Mouse (Mus musculus): ENCODE measurements at regions not wholly inside any gene's neighbourhood (a gene's known extent, or its start where the extent isn't known, plus 50 kb on each side); places are given as distances from the start of the nearest gene placed in this dataset.
A peak's percentile ranks its signal among the peaks of the same experiment; 100 is the strongest.

DNA sequence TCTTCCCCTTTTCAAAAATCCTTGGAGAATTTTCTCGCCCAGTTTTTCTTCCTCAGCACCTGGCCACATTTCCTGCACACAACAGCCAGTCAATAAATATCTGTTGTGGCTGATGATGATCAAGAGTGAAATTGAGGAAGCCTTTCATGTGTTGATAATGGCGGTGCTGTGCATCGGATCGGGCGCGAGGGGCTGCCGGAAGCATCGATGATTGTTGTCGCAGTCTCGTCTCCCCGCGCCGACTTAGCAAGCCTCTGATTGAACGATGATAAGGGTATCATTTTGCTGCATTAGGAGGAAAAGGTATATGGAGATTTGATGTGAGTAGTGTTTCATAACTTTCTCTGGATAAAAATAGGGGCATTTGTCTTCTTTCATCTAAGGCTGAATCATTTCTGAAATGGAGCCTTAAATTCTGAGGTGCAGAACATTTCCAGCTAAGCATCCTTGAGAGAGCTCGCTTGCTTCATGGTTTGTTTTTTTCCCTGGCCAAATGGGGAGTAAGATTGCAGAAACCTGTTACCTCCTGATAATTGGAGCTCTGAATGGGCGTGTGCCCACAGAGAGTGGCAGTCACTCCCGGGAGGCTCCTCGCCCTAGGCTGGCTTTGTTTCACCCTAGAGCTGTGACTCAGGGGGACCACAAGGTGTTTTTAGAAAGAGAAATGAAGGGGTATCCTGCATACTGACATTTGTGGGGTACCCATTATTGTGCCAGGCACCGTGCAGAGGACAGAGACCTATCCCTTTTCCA lies 94.8 kb upstream of the Podxl start:
- DNase-seq, result no peak

DNA sequence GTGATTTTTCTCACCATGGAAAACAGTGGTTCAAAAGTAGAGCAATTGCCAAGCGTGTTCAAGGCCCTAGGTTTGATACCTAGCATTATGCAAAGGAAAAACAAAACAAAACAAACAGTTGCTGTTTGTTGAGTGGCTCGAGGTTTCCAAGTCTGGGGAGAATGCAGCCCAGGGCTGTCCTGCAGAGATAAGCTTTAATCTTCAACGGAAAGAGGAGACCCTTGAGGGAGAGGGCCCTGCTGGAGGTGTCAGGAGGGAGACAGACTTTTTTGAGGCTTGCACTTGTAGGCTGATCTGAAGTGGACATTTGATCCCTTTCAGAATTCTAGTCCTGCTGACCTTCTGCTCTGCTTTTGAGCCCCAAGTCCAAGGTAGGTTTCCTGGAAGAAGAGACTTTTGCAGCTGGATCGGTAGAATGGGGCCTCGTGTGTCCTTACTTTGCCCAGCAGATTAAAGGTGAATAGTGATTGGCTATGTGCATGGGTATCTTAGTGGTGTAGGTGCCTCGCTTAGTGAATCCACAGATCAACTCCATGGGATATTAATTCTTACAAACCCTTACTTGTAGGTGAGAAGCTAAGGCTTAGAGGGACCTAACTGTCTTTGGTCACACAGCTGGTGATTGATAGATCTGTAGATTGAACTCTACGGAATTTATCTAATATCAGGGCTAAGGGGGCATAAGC lies 87.2 kb upstream of the Podxl start:
- no peak for DNase-seq

DNA sequence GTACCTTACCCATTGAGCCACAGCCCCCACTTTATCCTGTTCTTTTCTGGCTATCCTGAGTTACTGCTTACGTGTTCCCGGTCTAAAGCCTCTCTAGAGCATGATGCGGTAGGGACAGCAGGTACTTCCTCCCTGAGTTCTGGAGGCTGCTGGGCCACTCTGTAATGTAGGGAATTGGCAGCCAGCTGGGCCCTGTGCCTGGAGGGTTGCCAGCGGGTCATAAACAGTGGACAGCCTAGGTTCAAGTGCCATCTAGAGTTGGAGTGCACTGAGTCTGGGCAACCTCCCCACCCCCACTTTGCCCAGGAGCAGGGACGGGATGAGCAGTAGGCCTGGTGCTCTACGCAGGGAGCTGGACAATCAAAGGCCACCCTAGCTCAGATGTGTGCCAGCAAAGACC lies 81.5 kb upstream of the Podxl start:
- no peak for DNase-seq

DNA sequence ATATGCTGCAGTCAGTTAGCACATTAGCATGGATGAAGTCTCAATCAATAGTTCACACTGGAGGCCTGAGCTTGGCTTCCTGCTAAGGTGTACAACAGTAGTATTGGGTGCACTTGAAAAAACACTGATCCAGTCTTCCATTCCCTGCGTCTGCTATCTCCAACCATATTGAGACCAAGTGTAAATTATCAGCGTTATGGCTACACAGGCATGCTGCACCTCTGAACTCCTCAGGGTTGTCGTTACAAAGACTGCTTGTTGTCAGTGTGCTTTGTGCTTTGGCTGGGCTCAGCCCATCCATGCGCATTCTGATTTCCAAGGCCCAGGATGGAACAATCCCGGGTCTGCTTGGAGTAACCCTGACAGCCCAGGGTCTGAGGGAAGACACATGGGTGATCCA lies 80.7 kb upstream of the Podxl start:
- no peak for DNase-seq

DNA sequence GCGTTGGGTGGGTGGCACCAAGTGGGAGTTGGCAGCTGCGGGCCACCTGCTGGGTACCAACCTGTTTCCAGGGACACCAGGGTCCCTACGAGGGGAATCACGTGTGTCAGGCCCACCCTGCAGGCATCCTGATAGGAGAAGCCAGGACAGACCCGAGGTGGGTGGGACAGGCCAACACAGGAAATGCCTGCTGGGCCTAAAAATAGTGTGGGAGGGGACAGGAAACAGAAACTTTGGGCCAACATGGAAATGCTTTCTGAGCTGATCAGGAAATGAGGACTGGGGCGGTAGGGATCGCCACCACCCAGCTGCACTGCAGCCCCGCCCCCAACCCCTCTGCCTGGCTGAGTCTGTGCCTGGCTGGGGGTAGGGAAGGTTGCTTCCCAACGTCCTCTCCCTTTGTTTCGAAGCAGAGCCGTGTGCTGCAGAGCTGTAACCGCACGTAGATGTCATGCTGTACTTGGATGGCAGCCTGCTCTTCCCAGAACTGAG lies 78.7 kb upstream of the Podxl start:
- peak; percentile 63 for DNase-seq

DNA sequence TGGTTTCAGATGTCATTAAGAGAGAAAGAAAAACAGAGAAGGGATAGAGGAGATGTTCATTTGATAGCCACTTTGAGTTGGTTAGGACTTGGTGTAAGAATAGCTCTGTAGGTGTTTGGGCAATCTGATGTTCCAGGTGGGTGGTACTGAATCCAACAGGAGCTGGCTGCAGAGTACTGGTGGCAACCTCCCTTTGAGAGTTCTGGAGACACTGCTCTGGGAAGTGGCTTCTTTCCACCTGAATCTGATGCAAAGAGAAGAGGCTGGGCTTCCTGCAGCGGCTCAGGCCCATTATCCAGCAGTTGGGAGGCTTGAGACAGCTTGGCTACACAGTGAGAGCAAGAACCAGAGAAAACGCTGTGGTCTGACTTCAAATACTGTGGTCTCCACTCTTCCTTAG lies 77.0 kb upstream of the Podxl start:
- no peak for DNase-seq

DNA sequence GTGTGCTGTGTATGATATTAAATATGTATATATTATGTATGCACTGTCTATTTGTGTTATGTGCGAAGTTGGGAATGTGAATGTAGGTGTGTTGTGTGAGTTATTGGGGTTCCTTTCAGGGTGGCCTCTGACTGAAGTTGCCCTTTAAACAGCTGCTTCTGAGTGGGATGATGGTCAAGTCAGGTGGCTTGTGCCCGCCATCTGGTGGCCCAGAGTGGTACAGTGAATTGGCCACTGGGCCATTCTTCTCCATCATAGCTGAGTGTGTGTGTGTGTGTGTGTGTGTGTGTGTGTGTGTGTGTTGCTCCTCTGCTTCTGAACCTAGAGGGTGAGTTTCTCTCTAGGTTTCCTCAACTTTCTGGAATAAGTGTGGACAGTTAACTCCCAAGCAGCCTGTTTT lies 75.7 kb upstream of the Podxl start:
- DNase-seq, result peak; percentile 36

DNA sequence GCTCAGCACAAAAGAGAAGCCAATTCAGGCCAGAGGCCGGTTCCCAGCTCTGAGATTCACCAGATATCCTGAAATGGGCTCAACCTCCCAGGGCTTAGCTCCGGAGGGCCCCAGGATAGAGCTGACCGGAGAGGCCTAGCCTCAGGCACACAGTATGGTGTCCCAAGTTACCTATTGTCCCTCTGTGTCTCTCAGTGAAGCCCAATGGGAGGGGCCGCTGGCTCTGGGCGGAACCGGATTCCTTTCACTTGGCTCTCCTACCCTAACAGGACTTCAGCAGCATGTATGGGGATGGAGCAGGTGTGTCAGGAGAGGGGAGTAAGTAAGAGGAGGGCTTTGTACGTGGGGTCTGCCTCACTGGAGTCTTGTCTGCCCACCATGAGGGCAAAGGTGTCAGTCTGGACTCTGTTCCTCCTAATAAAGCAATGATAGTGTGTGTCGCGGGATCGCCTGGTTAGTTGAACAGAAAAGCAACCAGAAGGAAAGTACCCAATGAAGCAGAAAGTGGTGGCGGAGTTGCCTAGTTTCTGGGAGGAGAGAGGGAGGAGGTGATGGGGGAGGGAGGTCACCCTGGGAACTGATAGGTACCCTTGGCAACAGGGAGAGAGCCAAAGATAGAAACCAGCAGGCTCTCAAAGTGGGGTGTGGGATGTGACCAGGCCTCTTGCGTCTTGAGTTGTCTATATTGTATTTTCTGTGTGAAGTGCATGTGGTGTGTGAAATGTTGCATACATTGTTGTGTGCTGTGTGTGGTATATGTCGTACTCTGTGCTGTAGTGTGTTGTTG lies 74.8 kb upstream of the Podxl start:
- no peak for DNase-seq

DNA sequence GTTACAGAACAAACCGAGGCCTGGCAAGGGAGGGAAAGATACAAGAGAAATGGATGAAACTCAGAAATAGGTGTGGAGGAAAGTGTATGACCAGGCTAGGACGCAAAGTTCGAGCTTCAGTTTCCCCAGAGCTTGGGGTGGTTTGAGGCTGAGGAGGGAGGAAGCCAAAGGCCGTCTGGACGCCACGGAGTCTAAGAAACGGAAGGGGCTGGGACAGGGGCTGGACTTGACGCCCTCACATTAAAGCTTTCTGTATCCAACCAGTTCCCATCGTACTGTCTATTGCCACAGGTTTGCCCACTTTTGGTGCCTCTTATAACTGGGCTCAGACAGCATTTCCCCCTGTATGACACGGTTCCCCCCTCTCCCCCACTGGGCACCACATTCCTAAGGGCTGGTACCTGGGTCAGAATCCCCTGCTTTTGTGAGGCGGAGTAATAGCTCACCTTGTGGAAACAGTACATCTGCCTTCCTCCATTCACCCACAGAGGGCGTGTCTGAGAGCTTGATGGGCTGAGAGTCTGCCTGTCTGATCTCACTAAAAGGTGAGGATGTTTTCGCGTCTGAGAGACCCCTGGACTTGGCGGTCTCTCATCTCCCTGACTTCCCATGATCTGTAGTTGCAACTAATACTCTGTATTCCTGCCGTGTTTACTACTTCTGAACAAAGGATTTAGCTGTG lies 73.7 kb upstream of the Podxl start:
- DNase-seq, result no peak

DNA sequence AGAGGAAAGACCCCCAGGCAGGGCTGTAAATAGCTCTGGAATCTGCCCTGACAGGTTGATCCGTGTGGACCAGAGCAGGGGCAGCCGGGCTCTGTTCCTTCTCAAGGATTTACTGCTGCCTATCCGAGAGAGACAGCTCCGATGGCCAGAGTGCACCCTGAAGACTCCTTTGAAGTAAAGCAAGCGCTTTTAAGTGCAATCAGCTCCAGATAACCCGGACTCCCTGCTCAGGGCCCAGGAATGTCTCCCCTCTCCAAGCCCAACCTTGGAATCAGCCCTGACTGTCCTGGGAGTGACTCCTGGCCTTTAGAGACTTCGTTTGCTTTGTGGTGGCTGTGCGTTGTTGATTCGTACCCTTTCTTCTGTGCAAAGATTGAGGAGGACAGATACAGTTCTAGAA lies 73.2 kb upstream of the Podxl start:
- DNase-seq, result no peak

DNA sequence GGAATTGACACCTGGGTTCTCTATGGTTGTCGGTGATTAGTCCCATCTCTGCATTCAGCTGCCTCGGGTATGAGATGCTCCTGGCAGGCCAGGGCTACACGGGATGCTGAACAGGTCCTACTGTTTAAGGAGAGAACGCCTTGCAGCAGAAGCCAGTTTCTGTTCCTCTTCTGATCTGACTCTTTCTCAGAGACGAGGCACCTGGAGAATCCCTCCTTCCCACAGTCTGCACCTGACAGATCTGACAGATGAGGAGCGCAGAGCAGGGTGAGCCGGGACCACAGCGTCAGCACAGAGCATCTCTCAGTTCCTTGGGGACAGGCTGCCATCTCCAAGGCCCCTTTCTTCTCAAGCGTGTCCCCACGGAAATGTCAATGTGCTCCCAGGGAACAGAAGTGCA lies 68.7 kb upstream of the Podxl start:
- no peak for DNase-seq

DNA sequence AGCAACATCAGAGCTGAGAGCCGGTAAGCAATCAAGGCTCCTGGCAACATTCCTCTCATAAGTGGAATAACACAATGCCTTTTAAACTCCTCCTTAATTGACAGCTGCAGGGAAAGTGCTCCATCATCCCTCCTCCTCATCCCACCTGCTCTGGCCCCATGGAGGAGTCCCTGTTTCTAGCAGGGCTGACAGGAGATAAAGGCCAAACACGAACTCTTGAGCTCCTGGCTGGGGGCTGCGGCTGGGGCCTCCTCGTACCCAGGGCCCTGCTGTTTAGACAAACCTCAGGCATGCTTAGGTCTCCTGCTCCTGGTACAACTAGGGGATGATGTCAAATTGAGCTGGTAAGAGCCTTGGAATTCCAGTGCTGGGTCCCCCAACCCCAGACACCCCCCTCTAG lies 66.2 kb upstream of the Podxl start:
- DNase-seq, result no peak

DNA sequence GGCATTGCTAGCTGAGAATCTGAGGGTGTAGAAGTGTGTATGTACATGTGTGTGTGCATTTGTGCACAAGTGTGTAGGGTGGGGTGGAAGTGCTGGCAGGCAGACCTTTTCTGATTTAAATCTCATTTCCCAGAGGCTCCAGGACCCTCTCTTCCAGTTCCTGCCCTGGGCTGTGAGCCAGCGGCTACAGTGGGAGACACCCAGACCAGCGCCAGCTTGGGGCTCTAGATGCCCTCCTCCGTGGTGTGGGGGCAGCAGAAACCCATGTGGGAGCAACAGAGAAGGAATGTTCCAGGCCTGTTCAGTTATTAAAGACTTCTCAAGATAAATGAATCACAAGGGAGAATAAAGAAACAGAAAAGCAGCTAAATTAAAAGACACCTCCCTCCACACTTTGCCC lies 64.1 kb upstream of the Podxl start:
- no peak for DNase-seq

DNA sequence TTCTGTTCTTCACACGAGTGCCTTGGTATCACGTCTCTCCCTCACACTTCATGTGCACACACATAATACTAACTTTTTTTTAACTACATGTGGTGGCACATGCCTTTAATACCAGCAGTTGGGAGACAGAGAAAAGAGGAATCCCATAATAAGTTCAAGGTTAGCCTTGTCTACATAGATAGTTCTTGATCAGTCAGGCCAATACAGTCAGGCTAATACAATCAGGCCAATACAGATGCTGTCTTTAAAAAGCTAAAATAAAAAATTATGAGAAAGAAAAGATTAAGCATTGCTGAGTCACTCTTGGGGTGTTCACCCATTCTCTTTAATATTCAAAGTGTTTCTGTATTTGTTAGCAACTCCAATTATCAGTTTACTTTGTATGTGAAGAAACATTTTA lies 61.3 kb upstream of the Podxl start:
- DNase-seq, result no peak

DNA sequence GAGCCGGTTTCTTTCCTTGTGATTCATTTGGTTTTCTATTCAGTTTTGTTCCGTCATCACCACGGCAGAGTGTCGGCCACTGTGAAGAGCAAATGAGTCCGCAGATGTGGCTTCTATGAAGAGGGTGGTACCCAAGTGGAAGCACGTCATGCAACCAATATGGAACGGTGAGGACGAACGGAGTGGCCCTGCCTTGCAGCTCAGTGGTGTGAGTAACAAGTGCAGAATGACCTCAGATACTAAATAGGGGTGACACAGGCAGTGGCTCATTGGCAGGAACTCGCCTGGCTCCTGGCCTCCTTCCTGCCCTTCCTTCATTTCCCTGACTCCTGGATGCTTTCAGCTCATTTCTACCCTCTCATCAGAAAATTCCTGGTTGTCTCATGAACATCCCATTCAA lies 60.6 kb upstream of the Podxl start:
- no peak for DNase-seq

DNA sequence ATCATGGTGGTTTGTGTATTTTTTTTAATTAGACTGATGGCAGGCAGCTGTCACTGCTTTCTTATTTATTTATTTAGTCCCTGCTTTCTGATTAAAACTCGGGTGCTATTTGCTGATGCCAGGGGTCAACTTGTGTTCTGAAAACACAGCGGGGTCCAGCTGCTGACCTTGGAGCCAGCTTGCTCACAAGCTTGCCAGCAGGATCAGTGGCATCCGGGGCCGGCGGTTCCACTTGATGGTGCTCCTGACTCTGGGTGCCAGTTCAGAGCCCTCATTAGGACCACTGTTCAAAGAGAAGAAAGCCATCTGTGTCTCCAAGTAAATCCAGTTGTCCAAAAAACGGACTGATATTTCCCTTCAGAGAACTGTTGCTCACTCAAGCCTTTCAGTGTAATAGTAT lies 57.2 kb upstream of the Podxl start:
- no peak for DNase-seq

DNA sequence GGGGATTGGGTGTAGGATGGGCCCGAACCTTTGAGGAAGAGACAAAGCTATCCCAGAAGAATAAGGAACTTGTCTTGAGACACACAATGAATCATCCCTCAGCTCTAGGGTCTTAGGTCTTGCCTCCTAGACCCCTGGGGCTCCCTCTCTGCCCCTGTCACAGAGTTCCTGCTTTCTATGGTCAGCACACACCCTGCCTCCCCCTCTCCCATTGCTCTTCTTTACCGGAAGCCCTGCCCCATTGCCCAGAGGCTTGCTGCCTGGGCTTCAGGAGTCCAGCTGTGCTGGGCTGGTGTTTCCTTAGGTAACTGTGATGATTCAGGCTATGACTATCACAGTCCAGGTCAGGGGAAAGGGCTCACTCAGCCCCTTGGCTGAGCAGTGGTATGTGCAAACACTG lies 55.1 kb upstream of the Podxl start:
- no peak for DNase-seq

DNA sequence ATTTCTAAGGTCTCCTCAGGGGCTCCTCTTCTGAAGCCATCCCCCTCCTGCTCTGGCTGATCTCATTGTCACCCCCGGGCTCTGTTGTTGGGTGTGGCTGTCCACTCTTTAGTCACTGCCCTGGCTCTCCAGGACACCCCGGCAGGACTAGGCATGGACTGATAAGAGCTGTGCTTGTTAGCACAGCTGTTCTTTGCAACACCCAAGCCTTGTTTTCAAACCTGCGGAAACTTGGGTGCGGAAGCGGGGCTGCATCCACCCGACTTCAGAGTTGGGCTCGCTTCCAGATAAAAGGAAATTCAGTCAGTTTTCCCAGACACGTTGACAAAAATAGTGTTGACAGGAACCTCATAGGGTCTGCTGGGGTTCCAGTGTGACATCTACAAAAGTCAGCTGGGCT lies 53.6 kb upstream of the Podxl start:
- DNase-seq, result peak; percentile 48

DNA sequence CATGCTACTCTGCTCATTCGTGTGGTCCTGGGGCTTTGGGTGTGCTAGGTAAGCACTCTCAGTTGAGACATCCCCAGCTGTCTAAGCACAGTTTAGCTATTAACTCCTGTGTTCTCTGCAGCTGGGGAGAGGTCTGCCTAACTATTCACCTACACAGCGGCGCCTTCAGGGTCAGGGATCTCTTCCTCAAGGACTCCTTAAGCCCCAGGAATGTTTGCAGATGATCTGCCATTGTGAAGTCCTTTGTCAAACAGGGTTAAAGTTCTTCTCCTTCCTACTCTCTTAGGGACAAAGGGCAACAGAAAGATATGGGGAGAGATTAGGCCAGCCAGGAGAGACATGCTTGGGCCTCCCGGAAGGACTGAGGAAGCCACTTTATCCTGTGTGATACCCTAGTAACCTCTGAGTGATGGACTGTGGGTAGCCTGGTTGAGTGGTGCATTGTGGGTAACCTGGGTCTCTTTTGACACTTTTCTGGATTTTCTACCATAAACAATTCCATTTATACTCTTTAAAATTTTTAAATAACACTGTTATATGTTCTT lies 51.7 kb upstream of the Podxl start:
- DNase-seq, result no peak

DNA sequence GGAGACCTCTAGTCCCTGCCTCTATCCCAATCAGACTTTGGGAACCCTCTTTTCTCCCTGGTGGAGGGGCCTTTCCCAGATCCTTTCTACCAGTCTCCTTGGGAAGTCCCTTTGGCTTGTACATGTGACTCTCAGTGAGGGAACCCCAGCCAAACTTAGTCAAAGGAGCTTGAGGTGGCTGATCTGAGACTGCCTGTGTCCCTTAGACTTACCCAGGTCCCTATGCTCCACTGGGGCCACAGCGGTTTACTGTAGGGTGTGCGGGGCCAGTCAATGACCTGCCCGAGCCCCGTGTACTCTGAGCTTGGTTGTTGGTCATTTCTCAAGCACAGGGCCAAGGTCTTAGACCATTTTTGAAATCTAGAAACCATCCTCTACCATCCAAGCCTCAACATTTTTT lies 50.8 kb upstream of the Podxl start:
- no peak for DNase-seq

DNA sequence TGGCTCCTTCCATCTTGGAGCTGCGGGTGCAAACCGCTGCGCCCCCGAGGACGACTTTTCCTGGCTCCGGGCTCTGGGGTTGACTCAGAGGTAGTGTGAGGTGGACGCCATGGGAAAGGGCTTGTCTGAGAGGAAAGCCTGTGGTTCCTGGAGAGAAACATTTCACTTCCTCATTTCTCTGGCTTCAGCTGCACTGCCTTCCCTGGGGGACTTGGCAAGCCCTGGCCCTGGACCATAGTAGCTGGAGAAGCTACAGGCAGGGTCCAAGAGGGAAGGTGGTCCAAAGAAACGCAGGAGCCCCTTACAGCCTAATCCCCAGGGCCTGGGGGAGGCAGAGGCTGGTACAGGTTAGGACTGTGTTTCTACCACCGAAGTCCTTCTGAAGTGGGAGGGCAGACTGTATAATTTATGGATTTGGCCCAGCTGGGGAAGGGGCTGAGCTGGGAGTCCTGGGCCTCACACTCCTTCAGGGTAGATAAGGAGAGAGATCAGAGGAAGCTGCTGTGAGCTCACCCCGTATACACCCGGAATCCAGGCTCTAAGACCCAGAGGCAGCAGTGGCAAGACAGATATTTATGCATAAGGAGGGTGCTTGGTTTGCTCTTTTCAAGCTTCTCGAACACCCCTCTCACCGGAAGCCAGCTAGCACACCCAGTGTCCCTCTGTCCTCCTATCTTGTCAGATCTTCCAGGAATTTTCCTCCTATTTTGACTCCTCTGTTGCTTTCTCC lies 50.0 kb upstream of the Podxl start:
- no peak for DNase-seq

Measured in gastrocnemius, postnatal 25 days (tissue).